Mouse (Mus musculus): Measurements from ENCODE around the gene Gm4565.
"Not testable (repeated sequence)": the region's sequence is repeated elsewhere in the genome, so short reads cannot be mapped to it uniquely, and the experiment has no call there.

Gene Gm4565

GRCm38 (mm10) chr7:22588027-22588426 lies at the start of gene Gm4565:
Gene Gm4565 (minus strand): TSS chr7:22588127.
- DNase-seq = not testable (repeated sequence)

GRCm38 (mm10) chr7:22565243-22565642 lies 22.7 kb downstream of the Gm4565 start, which contains the start of gene Gm4201:
Gene Gm4201 (minus strand): TSS chr7:22565343.
- not testable (repeated sequence) for DNase-seq

- not testable (repeated sequence) for DNase-seq
Measured at GRCm38 (mm10) chr7:22534787-22535186, 53.1 kb downstream of the Gm4565 start, which contains the start of gene Gm8677. Gene Gm8677 (minus strand): TSS chr7:22534887.

All from cerebellum, adult 9-10 months (tissue).